In genomic region chr13:60054081-60054480, GRCm38 (mm10) we compare ENCODE assay signal across 18 mouse cellular contexts.
DNase-seq lines count a peak whose midpoint lies in the region; ATAC-seq lines count a peak whose summit lies in the region.
"Had no signal": no experiment of that assay in that cellular context is flagged by ENCODE, and none has a peak within 500 bp of the region (broad histone marks: within the 10 kb centered on the region; RNA-seq: fewer than 3 reads in every experiment).

No protein-coding gene starts in this region.

- peaks cover 60% of the 10 kb centered on the region for H3K4me1 ChIP-seq in forebrain, embryonic 10.5 days
- H3K4me1 ChIP-seq in forebrain, embryonic 12.5 days, result peaks cover 35% of the 10 kb centered on the region
- peaks cover under 1% of the 10 kb centered on the region; the same call in 1 of the 2 replicates for H3K4me1 ChIP-seq in heart, embryonic 12.5 days (replicated peaks)
- H3K4me1 ChIP-seq in midbrain, embryonic 14.5 days (ENCODE audit: control insufficient read depth, insufficient read depth, low read length), result peaks cover 3% of the 10 kb centered on the region; the same call in 1 of the 2 replicates
- H3K4me1 ChIP-seq in forebrain, embryonic 11.5 days (replicated peaks; ENCODE audit: control insufficient read depth, insufficient read depth, low read length), result peaks cover 22% of the 10 kb centered on the region

- no peak for ATAC-seq in forebrain, embryonic 12.5 days (ENCODE audit: low FRiP score)
- ATAC-seq in heart, embryonic 12.5 days (ENCODE audit: insufficient number of reproducible peaks, low FRiP score), result no peak
- no peak for ATAC-seq in midbrain, embryonic 14.5 days (ENCODE audit: low FRiP score, low TSS enrichment)
- ATAC-seq in forebrain, embryonic 11.5 days (replicated peaks; ENCODE audit: low FRiP score), result no peak
- ATAC-seq: forebrain, embryonic 14.5 days; hindbrain, embryonic 16.5 days had no signal

- H3K27ac ChIP-seq in forebrain, embryonic 10.5 days, result peak overlapping the region; percentile 36; the same call in 1 of the 2 replicates
- no peak overlapping the region for H3K27ac ChIP-seq in forebrain, embryonic 12.5 days
- no peak overlapping the region for H3K27ac ChIP-seq in heart, embryonic 12.5 days (ENCODE audit: poor library complexity, severe bottlenecking)
- no peak overlapping the region for H3K27ac ChIP-seq in midbrain, embryonic 14.5 days (replicated peaks; ENCODE audit: low read depth, low read length)
- no peak overlapping the region for H3K27ac ChIP-seq in forebrain, embryonic 11.5 days (ENCODE audit: low read depth, low read length)
- H3K27ac ChIP-seq: embryonic facial prominence, embryonic 13.5 days; neural tube, embryonic 12.5 days had no signal

- no peaks in the 10 kb centered on the region for H3K36me3 ChIP-seq in forebrain, embryonic 10.5 days (replicated peaks)
- no peaks in the 10 kb centered on the region for H3K36me3 ChIP-seq in forebrain, embryonic 12.5 days (replicated peaks)
- H3K36me3 ChIP-seq in heart, embryonic 12.5 days, result no peaks in the 10 kb centered on the region
- no peaks in the 10 kb centered on the region for H3K36me3 ChIP-seq in midbrain, embryonic 14.5 days (ENCODE audit: control insufficient read depth, insufficient read depth, low read length)
- H3K36me3 ChIP-seq in forebrain, embryonic 11.5 days (ENCODE audit: control insufficient read depth, insufficient read depth, low read length), result no peaks in the 10 kb centered on the region
- H3K36me3 ChIP-seq: embryonic facial prominence, embryonic 13.5 days; neural tube, embryonic 12.5 days had no signal

- no peaks in the 10 kb centered on the region for H3K9me3 ChIP-seq in forebrain, embryonic 10.5 days
- H3K9me3 ChIP-seq in forebrain, embryonic 12.5 days, result no peaks in the 10 kb centered on the region
- no peaks in the 10 kb centered on the region for H3K9me3 ChIP-seq in heart, embryonic 12.5 days (replicated peaks)
- H3K9me3 ChIP-seq in midbrain, embryonic 14.5 days (ENCODE audit: control insufficient read depth, low read length), result no peaks in the 10 kb centered on the region
- no peaks in the 10 kb centered on the region for H3K9me3 ChIP-seq in forebrain, embryonic 11.5 days (ENCODE audit: control insufficient read depth, low read length)
- H3K9me3 ChIP-seq: embryonic facial prominence, embryonic 13.5 days; neural tube, embryonic 12.5 days had no signal

- H3K4me3 ChIP-seq in forebrain, embryonic 10.5 days, result no peak overlapping the region
- H3K4me3 ChIP-seq in forebrain, embryonic 12.5 days (replicated peaks), result no peak overlapping the region
- H3K4me3 ChIP-seq in heart, embryonic 12.5 days, result no peak overlapping the region
- H3K4me3 ChIP-seq in midbrain, embryonic 14.5 days (replicated peaks; ENCODE audit: low read depth, low read length), result no peak overlapping the region
- H3K4me3 ChIP-seq in forebrain, embryonic 11.5 days (ENCODE audit: low read depth, low read length), result no peak overlapping the region
- H3K4me3 ChIP-seq: embryonic facial prominence, embryonic 13.5 days; neural tube, embryonic 12.5 days had no signal

- H3K27me3 ChIP-seq in forebrain, embryonic 10.5 days (ENCODE audit: poor library complexity, severe bottlenecking), result no peaks in the 10 kb centered on the region
- no peaks in the 10 kb centered on the region for H3K27me3 ChIP-seq in forebrain, embryonic 12.5 days
- H3K27me3 ChIP-seq in heart, embryonic 12.5 days (replicated peaks), result no peaks in the 10 kb centered on the region
- H3K27me3 ChIP-seq in midbrain, embryonic 14.5 days (ENCODE audit: control insufficient read depth, insufficient read depth, low read length), result no peaks in the 10 kb centered on the region
- no peaks in the 10 kb centered on the region for H3K27me3 ChIP-seq in forebrain, embryonic 11.5 days (ENCODE audit: control insufficient read depth, insufficient read depth, low read length)
- H3K27me3 ChIP-seq: embryonic facial prominence, embryonic 13.5 days; neural tube, embryonic 12.5 days had no signal

- H3K9ac ChIP-seq in forebrain, embryonic 12.5 days, result no peak overlapping the region
- H3K9ac ChIP-seq in heart, embryonic 12.5 days, result no peak overlapping the region
- no peak overlapping the region for H3K9ac ChIP-seq in midbrain, embryonic 14.5 days (replicated peaks; ENCODE audit: low read length)
- no peak overlapping the region for H3K9ac ChIP-seq in forebrain, embryonic 11.5 days (ENCODE audit: low read length)
- H3K9ac ChIP-seq: embryonic facial prominence, embryonic 13.5 days; neural tube, embryonic 12.5 days had no signal

- 82% methylated on average over 9 of the region's 9 CpGs for WGBS in forebrain, embryonic 10.5 days
- WGBS in forebrain, embryonic 12.5 days, result 71% methylated on average over 9 of the region's 9 CpGs
- 53% methylated on average over 9 of the region's 9 CpGs for WGBS in heart, embryonic 12.5 days
- 84% methylated on average over 9 of the region's 9 CpGs for WGBS in midbrain, embryonic 14.5 days
- WGBS in forebrain, embryonic 11.5 days, result 77% methylated on average over 9 of the region's 9 CpGs

- H3K4me2 ChIP-seq in forebrain, embryonic 12.5 days, result no peak overlapping the region
- H3K4me2 ChIP-seq in heart, embryonic 12.5 days, result no peak overlapping the region
- H3K4me2 ChIP-seq in midbrain, embryonic 14.5 days (ENCODE audit: low read length), result no peak overlapping the region
- no peak overlapping the region for H3K4me2 ChIP-seq in forebrain, embryonic 11.5 days (ENCODE audit: low read depth, low read length, severe bottlenecking)
- H3K4me2 ChIP-seq: embryonic facial prominence, embryonic 13.5 days; neural tube, embryonic 12.5 days had no signal

- DNase-seq in forebrain, embryonic 10.5 days (ENCODE audit: extremely low spot score, low spot score), result no peak
- DNase-seq in heart, adult 9 months (ENCODE audit: low spot score in 2 of 2), result peak; percentile 61
- DNase-seq in 3134 (ENCODE audit: extremely low read depth, insufficient read length, low spot score), result peak; percentile 70
- DNase-seq in kidney, postnatal 4 days, result peak; percentile 31 to 52
- DNase-seq in midbrain, embryonic 14.5 days, result no peak
- DNase-seq in forebrain, embryonic 11.5 days (ENCODE audit: low spot score), result no peak
- DNase-seq: adrenal gland, adult 2 months; B cell, adult 2 months; cerebellum, adult 2 months; layer of hippocampus, postnatal 36 days; right cerebral cortex, postnatal 25 days; thymus, postnatal 4 days had no signal

Comparison
In these comparisons a context has a peak if more than half of its experiments do, and no peak if none do; other contexts are left out.
1. DNase-seq: peak in heart, adult 9 months (2 of 2), 3134 (single experiment) and kidney, postnatal 4 days (2 of 2); none in forebrain, embryonic 10.5 days (single experiment), midbrain, embryonic 14.5 days (single experiment) and forebrain, embryonic 11.5 days (single experiment).